Mouse (Mus musculus) limb, embryonic 12.5 days (tissue): Measurements from ENCODE around the gene Cep295nl. TPM values are rescaled to one million over a fixed set of nuclear protein-coding genes. Genes with fewer than 3 reads are reported as not detected.

Experiments
- ATAC-seq: fragments of 200-750 bp; cut with Nextera tagmentation; 2 replicates; pipeline ENCODE4 v1.8.0; 2017; ENCODE audit warnings: low read depth, moderate TSS enrichment; ENCODE audit not compliant: insufficient number of reproducible peaks, insufficient read depth, low FRiP score, low TSS enrichment
- H3K27ac ChIP-seq: fragments of 300-500 bp; sonication (generic); 2 replicates; pipeline ENCODE4 v1.5.1; 2016; ENCODE audit warnings: mild to moderate bottlenecking, moderate library complexity
- H3K27me3 ChIP-seq: fragments of 300-500 bp; sonication (generic); 2 replicates; pipeline ENCODE4 v1.6.1; 2016; ENCODE audit warnings: mild to moderate bottlenecking, moderate library complexity
- H3K36me3 ChIP-seq: fragments of 300-500 bp; sonication (generic); 2 replicates; pipeline ENCODE4 v1.6.1; 2016; ENCODE audit warnings: mild to moderate bottlenecking, moderate library complexity
- H3K4me1 ChIP-seq: fragments of 300-500 bp; sonication (generic); replicated peaks from 2 replicates; pipeline ENCODE4 v1.6.1; 2016
- H3K4me2 ChIP-seq: fragments of 300-500 bp; sonication (generic); 2 replicates; pipeline ENCODE4 v1.6.1; 2016; ENCODE audit warnings: mild to moderate bottlenecking, moderate library complexity
- H3K4me3 ChIP-seq: fragments of 300-500 bp; sonication (generic); replicated peaks from 2 replicates; pipeline ENCODE4 v1.5.1; 2016; ENCODE audit warnings: mild to moderate bottlenecking
- H3K9ac ChIP-seq: fragments of 300-500 bp; sonication (generic); replicated peaks from 2 replicates; pipeline ENCODE4 v1.6.1; 2016; ENCODE audit warnings: mild to moderate bottlenecking, moderate library complexity
- H3K9me3 ChIP-seq: fragments of 300-500 bp; sonication (generic); 2 replicates; pipeline ENCODE4 v1.6.1; 2016; ENCODE audit warnings: mild to moderate bottlenecking, moderate library complexity
- WGBS: fragments of 180-500 bp; shearing (Covaris S2); methylation state at CpG from one replicate; pipeline ENCODE4 v1.1.7; 2016; 5-methylcytosine and 5-hydroxymethylcytosine counted together
- polyA plus RNA-seq: library from polyadenylated mRNA; unstranded; fragments of >200 nt; fragmentation: Nextera tagmentation; extraction: Ambion mirVana; gene quantifications from 2 replicates; pipeline ENCODE4 v1.2.1, GENCODE M21; 2016

The Cep295nl gene
- polyA plus RNA-seq, 1 experiment from 2014 or later, result 0.59 TPM

DNA sequence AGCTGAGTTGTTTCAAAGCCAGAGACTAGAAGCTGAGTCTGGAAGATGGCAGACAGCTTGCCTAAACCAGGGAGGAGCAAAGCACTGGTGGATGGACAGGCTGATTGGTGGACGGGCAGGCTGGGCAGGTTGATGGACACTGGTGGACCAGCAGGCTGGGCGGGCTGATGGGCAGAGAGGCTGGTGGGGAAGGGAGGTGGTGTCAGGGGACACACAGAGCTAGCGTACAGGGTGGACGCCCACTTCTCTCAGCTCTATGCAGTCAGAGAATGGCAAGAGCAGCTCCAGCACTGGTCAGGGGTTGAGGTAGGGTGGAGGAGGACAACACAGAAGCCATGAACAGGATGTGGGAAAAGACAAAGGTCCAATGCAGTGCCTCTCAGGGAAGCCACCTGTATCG is 27.0 kb upstream of the Cep295nl start:
- Histone ChIP-seq H3K9me3 (no peaks in the 10 kb centered on the region), H3K4me1 (peaks cover 41% of the 10 kb centered on the region), H3K4me3 (no peak overlapping the region), H3K27ac (no peak overlapping the region), H3K36me3 (no peaks in the 10 kb centered on the region), H3K27me3 (no peaks in the 10 kb centered on the region), H3K4me2 (no peak overlapping the region), H3K9ac (no peak overlapping the region)
- WGBS, result 87% methylated on average over 5 of the region's 5 CpGs
- ATAC-seq, result no peak

GRCm38 (mm10) chr11:118368330-118368729 is 26.0 kb upstream of the Cep295nl start:
- peaks cover 49% of the 10 kb centered on the region for H3K4me1 ChIP-seq
- no peak for ATAC-seq
- whole genome bisulfite sequencing, result 64% methylated on average over 3 of the region's 3 CpGs

DNA sequence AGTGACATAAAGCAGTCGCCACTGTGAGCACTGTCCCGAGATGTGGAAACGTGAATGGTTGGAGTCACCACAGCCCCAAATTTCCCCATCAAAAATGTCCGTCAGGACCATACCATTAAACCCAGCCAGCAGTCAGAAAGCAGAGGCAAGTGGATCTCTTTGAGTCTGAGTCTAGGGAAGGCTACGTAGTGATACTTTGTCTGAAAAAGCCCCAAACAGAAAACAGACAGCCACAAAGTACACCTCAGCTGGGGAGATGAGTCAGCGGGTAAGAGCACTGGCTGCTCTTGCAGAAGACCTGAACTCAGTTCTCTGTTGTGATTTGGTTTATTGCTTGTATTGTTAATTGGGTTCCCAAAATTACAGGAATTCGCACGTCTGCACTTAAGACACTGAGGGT is 24.3 kb upstream of the Cep295nl start:
- Histone ChIP-seq H3K4me1 (peaks cover 53% of the 10 kb centered on the region), H3K9me3 (no peaks in the 10 kb centered on the region), H3K4me3 (no peak overlapping the region), H3K36me3 (no peaks in the 10 kb centered on the region), H3K4me2 (no peak overlapping the region), H3K27me3 (no peaks in the 10 kb centered on the region), H3K9ac (no peak overlapping the region), H3K27ac (no peak overlapping the region)
- ATAC-seq, result no peak
- WGBS, result 59% methylated on average over 8 of the region's 8 CpGs

More at GRCm38 (mm10) chr11:118368330-118368729, 26.0 kb upstream of the Cep295nl start:
- H3K4me3 ChIP-seq, result no peak overlapping the region
- no peak overlapping the region for H3K27ac ChIP-seq
- no peaks in the 10 kb centered on the region for H3K36me3 ChIP-seq
- no peak overlapping the region for H3K9ac ChIP-seq
- no peaks in the 10 kb centered on the region for H3K9me3 ChIP-seq
- no peak overlapping the region for H3K4me2 ChIP-seq
- no peaks in the 10 kb centered on the region for H3K27me3 ChIP-seq

DNA sequence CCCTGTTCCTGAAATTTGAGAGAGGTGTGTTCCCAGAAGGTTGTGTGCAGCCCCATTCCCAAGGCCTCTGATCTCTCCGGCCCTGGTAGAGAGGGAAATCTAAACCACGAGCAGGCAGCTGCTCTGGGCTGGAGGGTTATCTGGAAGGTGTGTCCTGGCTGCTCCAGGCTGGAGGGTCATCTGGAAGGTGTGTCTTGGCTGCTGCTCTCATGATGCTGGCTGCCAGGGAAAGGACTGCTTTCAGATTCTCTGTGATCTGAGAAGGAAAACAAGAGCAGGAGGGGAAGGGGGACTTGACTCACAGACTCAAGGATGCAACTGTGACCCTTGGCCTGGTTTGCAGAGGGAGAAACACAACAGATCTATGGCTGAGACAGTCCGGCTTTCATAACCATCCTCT is 23.8 kb upstream of the Cep295nl start:
- no peak overlapping the region for H3K9ac ChIP-seq
- H3K4me3 ChIP-seq, result no peak overlapping the region
- peaks cover 55% of the 10 kb centered on the region for H3K4me1 ChIP-seq
- no peak overlapping the region for H3K4me2 ChIP-seq
- no peak for ATAC-seq
- no peaks in the 10 kb centered on the region for H3K36me3 ChIP-seq
- peak overlapping the region; percentile 90 for H3K27ac ChIP-seq
- no peaks in the 10 kb centered on the region for H3K9me3 ChIP-seq
- no peaks in the 10 kb centered on the region for H3K27me3 ChIP-seq
- 42% methylated on average over 3 of the region's 3 CpGs for WGBS

DNA sequence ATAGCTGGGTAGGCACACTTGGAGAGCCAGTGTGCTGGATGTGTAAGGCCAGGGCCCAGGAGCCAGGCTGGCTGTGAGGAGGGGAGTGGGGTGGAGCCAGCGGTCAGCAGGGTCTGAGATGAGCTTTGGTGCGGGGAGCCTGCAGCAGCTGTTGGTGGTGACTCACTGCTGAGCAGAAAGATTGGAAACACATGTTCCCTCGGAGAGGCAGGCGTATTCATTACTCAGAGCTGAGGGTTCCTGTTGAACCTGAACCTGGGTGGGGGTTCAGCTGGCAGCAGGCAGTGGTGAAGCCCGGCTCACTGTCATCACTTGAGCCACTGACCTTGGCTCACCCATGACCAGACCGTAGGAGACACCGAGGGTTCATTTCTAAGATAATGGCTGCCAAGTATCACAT is 22.9 kb upstream of the Cep295nl start:
- H3K4me2 ChIP-seq, result no peak overlapping the region
- 22% methylated on average over 7 of the region's 7 CpGs for WGBS

GRCm38 (mm10) chr11:118364021-118364420 is 21.7 kb upstream of the Cep295nl start:
- ATAC-seq, result no peak
- 85% methylated on average over 4 of the region's 4 CpGs for WGBS
- H3K27ac ChIP-seq, result peak overlapping the region; percentile 89
- H3K27me3 ChIP-seq, result no peaks in the 10 kb centered on the region
- H3K9me3 ChIP-seq, result no peaks in the 10 kb centered on the region
- peaks cover 64% of the 10 kb centered on the region for H3K4me1 ChIP-seq
- peak overlapping the region; percentile 45; the same call in 1 of the 2 replicates for H3K4me2 ChIP-seq
- no peak overlapping the region for H3K4me3 ChIP-seq
- no peaks in the 10 kb centered on the region for H3K36me3 ChIP-seq
- H3K9ac ChIP-seq, result no peak overlapping the region

More for the DNA sequence above, 22.9 kb upstream of the Cep295nl start:
- H3K27me3 ChIP-seq, result no peaks in the 10 kb centered on the region
- H3K27ac ChIP-seq, result peak overlapping the region; percentile 90
- peak; percentile 65 for ATAC-seq
- no peaks in the 10 kb centered on the region for H3K9me3 ChIP-seq
- no peaks in the 10 kb centered on the region for H3K36me3 ChIP-seq
- H3K4me3 ChIP-seq, result no peak overlapping the region
- no peak overlapping the region for H3K9ac ChIP-seq
- peaks cover 64% of the 10 kb centered on the region for H3K4me1 ChIP-seq

DNA sequence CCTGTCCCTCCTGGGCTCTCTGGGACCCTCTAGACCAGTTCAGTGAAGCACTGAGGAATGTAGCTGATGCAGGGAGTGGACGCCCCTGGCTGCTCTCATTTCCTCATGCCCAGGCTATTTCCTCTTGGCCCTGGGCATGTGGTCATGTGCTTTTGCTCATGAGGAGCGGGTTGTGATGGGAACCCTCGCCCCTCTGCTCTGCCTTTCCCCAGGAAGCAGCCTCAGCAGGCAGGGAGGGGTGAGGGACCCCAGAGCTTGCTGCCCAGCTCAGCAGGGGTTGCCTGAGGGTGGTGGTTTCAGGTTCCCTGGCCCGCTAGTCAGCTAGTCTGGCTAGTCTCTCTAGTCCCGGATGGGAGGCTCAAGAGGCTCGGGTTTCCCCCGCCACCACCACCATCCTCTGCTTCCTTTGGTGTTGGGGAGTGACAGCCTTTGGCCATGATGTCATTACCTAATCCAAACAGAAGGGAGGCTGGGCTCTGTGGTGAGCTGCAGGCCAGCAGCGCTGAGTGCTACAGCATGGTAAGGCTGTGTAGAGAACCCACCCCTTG is 20.7 kb upstream of the Cep295nl start:
- Histone ChIP-seq H3K9me3 (no peaks in the 10 kb centered on the region), H3K4me1 (peaks cover 64% of the 10 kb centered on the region), H3K27me3 (no peaks in the 10 kb centered on the region; the same call in 1 of the 2 replicates), H3K9ac (no peak overlapping the region), H3K27ac (peak overlapping the region; percentile 89), H3K36me3 (no peaks in the 10 kb centered on the region), H3K4me2 (peak overlapping the region; percentile 45), H3K4me3 (0 out of 2 replicates have a peak overlapping the region, but pooled peaks have one; percentile 1)
- 1% methylated on average over 8 of the region's 8 CpGs for WGBS
- ATAC-seq, result peak; percentile 67

GRCm38 (mm10) chr11:118362501-118362900 is 20.2 kb upstream of the Cep295nl start:
- Histone ChIP-seq H3K4me1 (peaks cover 64% of the 10 kb centered on the region), H3K4me2 (peak overlapping the region; percentile 45), H3K36me3 (no peaks in the 10 kb centered on the region), H3K9ac (0 out of 2 replicates have a peak overlapping the region, but pooled peaks have one; percentile 32), H3K9me3 (no peaks in the 10 kb centered on the region), H3K4me3 (no peak overlapping the region), H3K27ac (peak overlapping the region; percentile 89), H3K27me3 (no peaks in the 10 kb centered on the region; the same call in 1 of the 2 replicates)
- 86% methylated on average over 1 of the region's 1 CpGs for WGBS
- no peak for ATAC-seq

DNA sequence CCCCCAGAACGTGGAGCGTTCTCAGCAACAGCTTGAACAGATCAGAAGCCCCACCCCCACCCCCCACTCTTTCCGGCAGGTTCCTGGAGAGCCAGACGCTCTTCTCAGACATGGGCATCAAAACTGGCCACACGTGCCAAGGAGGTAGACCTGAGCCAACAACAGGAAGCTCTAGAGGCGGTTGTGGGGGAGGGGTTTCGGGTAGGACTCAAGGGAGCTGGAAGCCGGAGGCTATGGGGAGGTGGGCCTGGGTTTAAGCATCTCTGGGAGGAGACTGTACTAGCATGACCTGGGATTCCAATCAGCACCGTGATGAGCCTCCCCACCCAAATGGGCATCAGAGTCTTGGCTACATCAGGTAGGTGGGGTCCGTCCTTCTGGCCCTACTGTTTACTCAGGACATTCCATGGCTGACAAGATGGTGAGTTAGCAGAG is 18.6 kb upstream of the Cep295nl start:
- no peaks in the 10 kb centered on the region; the same call in 1 of the 2 replicates for H3K27me3 ChIP-seq
- H3K27ac ChIP-seq, result no peak overlapping the region
- no peaks in the 10 kb centered on the region for H3K36me3 ChIP-seq
- WGBS, result 65% methylated on average over 10 of the region's 10 CpGs
- H3K4me3 ChIP-seq, result no peak overlapping the region
- ATAC-seq, result no peak
- H3K4me2 ChIP-seq, result no peak overlapping the region
- peaks cover 59% of the 10 kb centered on the region for H3K4me1 ChIP-seq
- H3K9me3 ChIP-seq, result no peaks in the 10 kb centered on the region
- 0 out of 2 replicates have a peak overlapping the region, but pooled peaks have one; percentile 23 for H3K9ac ChIP-seq

- peaks cover 59% of the 10 kb centered on the region for H3K4me1 ChIP-seq
- no peak overlapping the region for H3K27ac ChIP-seq
- H3K4me3 ChIP-seq, result no peak overlapping the region
- no peak overlapping the region for H3K9ac ChIP-seq
- no peak overlapping the region for H3K4me2 ChIP-seq
- H3K27me3 ChIP-seq, result no peaks in the 10 kb centered on the region; the same call in 1 of the 2 replicates
- no peaks in the 10 kb centered on the region for H3K9me3 ChIP-seq
- H3K36me3 ChIP-seq, result no peaks in the 10 kb centered on the region
- no peak for ATAC-seq
- 82% methylated on average over 7 of the region's 7 CpGs for WGBS
Observed at GRCm38 (mm10) chr11:118360491-118360890, 18.2 kb upstream of the Cep295nl start.

GRCm38 (mm10) chr11:118355640-118356039 is 13.3 kb upstream of the Cep295nl start, which contains the start of gene Timp2:
Gene Timp2, minus strand, starts transcription at chr11:118355740.
- H3K36me3 ChIP-seq, result peaks cover 17% of the 10 kb centered on the region
- peak within 1 kb of the TSS; percentile 95 for H3K27ac ChIP-seq
- 35% methylated on average over 6 of the region's 6 CpGs for WGBS
- H3K9ac ChIP-seq, result peak within 1 kb of the TSS; percentile 98
- ATAC-seq, result no peak
- peak within 1 kb of the TSS; percentile 88 for H3K4me3 ChIP-seq
- H3K9me3 ChIP-seq, result no peaks in the 10 kb centered on the region
- peak within 1 kb of the TSS; percentile 85 for H3K4me2 ChIP-seq
- no peaks in the 10 kb centered on the region; the same call in 1 of the 2 replicates for H3K27me3 ChIP-seq
- peaks cover 42% of the 10 kb centered on the region for H3K4me1 ChIP-seq
